Mouse (Mus musculus): ENCODE results near the gene Prkce.

GRCm38 (mm10) chr17:86458302-86458980, 290.9 kb downstream of the Prkce start:
- TF ChIP-seq CTCF (IDR thresholded peaks at IDR 0.05; ENCODE audit: low read depth) (peak; percentile 43), EP300 (IDR thresholded peaks at IDR 0.05; ENCODE audit: low read depth) (no peak)
